Mouse (Mus musculus): Measurements from ENCODE around the gene Jag1.

The Jag1 gene

GRCm38 (mm10) chr2:137049906-137050305, 66.5 kb downstream of the Jag1 start:
- no peak for DNase-seq (ENCODE audit: low spot score)

- DNase-seq (ENCODE audit: low spot score) = no peak
These were observed 67.1 kb downstream of the Jag1 start for GRCm38 (mm10) chr2:137049367-137049766.

- no peak for DNase-seq (ENCODE audit: low spot score)
These were observed 72.3 kb downstream of the Jag1 start for GRCm38 (mm10) chr2:137044122-137044521.

Data from ovary, adult 18-20 months (tissue).